Mouse (Mus musculus) T-helper 2 cell (primary cell): ENCODE results near the gene Rfx4.

Experiments used
- in situ Hi-C: fragments of 300-600 bp; cut with MboI, MseI; formaldehyde crosslinking; loops from one replicate; pipeline ENCODE4 v1.15.1; 2025; ENCODE audit warnings: high pct_unique_total_duplicates

Gene Rfx4

GRCm38 (mm10) chr10:84758483-84759431 lies 2.9 kb downstream of the Rfx4 start:
- in situ Hi-C loops = no loop called here

DNA sequence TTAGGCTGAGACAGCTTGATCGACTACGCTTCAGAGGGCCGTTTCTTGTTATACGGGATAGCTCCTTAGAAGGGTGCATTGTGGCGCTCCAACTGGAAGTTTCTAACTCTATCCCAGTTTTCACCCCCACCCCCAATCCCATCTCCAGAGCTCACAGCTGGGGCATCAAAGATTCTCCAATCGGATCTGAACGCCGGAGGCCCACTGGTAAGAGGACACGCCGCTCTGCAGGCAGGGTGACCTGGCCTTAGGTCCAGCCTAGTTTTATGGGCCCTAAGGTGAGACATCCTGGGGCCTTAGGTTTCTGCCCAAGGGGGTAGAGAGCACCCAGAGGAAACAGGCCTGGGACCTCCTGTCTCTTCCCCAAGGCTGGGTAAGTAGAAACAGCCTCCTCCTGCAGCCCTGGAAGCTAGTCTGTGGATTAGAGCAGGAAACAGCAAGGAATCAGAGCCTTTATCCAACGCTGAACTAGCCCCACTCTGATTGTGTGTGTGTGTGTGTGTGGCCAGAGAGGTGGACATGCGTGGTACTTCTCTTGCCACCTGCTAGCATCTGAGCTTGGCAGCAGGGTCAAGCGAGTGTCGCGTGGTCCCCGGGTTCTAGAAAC lies 3.8 kb downstream of the Rfx4 start:
- in situ Hi-C loops = no loop called here

DNA sequence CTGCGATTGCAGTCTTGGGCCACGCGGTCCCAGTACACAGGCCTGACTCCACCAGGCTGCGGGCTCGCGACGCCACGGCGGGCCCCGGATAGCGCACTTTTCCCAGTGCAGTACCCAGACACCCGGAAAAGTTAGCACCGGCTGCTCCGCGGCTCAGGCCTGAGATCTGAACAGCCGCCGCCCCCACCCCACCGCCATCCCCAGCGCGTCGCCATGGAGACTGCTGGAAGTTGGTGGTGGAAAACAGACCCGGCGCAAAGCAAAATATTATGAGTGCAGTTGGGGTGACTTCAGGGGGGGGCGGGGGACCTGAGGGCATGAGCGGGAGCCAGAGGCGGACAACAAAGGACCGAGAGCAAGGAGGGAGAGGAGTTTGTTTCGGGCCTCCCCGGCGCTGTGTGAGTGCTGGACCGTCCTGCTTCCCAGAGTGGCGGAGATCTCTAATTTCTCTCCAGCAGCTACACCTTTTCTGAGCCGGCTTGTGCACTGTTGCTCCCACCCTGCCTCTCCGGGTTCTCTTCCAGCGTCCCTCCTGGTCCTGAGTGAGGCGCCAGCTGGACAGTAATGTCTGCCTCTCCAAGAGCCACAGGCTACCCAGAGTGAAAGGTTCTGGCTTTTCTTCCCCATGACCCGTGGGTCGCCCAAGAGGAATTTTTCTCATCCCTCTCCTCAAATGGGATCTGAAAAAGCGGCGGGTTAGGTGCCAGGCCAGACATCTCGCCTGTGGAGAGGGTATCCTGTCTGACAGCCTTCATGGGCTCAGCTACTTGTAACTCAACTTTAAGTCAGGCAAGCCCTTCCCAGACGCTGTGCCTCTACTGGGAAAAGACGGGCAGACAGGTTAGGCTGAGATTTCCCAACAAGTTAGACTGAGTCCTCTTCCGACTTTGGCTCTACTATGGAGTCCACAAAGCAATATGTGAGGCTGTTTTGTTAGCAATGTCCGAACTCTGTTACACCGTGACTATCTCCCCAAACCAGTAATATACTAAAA lies 4.6 kb downstream of the Rfx4 start:
- in situ Hi-C loops = no loop called here

- in situ Hi-C loops = no loop called here
Measured at GRCm38 (mm10) chr10:84768766-84769165, 12.9 kb downstream of the Rfx4 start.

DNA sequence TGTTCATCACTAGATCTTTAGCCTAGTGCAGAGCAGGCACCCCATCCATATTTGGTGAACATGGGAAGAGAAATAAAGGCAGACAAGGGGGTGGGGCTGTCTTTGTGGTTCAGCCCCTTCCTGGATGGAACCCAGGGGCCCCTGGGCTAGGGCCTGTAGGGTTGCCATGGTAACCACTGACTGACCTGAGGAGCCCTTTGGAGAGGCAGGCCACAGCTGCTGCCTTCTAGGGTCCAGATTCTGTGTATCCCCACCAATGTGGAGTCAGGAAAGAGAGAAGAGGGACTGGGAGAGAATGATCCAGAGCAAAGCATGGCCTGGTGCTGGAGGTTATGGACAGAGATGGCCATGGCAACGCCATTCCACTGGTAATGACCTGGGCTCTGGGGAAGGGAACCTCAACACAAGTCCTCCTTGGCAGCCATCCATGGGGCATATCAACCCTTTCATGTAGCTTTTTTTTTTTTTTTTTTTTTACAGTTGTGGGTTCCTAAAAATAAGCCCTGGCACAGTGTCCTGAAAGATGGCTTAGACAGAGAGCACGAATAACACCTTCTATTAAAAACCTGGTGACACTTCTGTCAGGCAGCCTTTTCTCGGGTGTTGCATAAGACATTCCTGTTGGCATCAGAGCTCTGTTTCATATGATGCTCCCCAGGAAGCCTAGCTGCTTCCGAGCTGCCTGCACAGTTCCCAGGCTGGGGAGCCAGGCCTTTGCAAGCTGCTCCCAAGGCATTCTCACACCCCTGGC lies 16.7 kb downstream of the Rfx4 start:
- in situ Hi-C loops = no loop called here

DNA sequence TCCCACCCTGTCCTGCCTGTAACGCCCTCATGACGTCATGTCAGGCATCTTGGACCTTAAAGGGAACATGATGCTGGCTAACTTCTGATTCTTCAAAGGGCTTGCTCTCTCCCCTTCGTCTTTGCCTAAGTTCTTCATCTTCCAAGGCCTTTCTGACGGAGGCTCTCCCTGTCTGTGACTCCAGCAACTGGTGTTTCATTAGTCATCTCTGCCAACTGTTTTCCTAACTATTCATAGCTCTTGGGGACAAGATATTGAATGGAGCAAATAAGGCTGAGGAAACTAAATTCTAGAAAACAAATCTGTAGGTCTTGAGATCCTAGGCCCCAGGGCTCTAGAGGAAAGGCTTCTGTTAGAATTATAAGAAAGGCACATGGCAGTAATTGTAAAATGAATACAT lies 18.0 kb downstream of the Rfx4 start:
- in situ Hi-C loops = no loop called here

DNA sequence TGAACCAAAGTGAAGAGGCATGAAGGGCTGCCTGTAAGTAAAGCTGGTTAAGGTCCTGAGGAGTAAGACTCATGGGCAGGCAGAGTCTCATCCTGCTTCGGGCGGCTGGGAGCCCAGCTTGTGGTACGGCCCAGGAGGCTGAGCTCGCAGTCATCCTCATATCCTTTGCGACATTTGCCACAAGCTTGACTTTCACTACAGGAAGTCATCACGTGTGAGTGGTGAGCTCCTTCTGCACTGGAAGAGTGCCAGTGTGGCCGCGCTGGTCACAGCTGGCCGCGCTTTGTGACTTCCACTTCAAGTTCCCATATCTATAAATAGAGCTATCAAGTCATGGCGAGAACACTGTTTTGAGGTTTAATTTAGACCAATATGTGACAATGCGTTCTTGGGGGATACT lies 18.7 kb downstream of the Rfx4 start:
- in situ Hi-C loops = no loop called here

DNA sequence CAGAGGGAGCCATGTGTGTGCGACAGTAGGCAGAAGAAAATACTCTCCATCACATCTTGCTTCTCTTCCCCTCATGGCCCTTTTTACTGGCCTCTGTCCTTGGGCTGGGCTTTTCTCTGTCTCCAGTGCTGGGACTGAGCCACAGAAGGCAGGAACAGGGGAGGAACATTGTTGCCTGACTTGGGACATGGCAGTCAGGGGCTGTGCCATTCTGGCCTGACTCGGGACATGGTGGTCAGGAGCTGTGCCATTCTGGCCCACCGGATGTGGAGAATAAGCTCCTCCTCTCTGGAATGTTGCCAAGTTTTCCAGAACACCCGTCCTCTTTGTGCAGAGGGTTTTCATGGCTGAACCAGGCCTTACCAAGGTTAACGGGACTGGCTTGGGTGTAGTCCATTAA lies 21.2 kb downstream of the Rfx4 start:
- in situ Hi-C loops = no loop called here

DNA sequence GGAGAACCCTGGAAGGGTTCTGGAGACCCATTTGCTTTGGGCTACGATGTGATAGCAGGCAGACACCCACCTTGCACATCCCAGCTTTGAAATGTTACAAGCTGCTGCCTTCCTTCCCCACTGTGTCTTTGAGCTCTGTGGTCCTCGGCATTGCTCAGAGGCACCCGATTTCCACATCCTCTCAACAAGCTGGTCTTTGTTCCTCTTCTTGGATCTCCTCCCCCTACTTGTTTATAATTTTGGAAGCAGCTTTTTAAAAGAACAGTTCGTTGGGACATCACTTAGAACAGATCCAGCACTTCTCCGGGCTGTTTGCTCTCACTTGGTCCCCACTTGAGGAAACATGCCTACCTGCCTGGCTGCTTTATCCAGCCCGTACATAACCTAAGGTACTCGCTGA lies 22.1 kb downstream of the Rfx4 start:
- in situ Hi-C loops = no loop called here

GRCm38 (mm10) chr10:84780828-84781227 lies 25.0 kb downstream of the Rfx4 start:
- in situ Hi-C loops = no loop called here

DNA sequence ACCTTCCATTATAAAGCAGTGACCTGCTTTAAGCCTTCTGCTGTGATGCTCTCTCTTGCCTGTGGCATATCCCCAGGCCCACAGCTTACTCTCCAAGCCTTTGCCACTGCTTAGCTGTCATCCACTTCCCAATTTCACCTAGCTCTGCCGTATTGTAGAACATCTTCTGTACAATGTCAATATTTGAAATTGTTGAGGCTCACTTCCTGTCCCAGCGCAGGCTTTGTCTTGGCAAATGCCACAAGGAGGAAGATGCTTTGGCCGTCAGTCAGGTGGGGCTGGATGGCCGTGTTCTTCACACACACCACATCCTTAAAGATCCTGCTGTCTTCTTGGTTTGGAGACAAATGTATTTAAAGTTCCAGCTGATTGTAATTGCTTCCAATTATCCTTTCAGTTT lies 29.5 kb downstream of the Rfx4 start:
- in situ Hi-C loops = no loop called here

- in situ Hi-C loops = no loop called here
Measured at GRCm38 (mm10) chr10:84790323-84790722, 34.5 kb downstream of the Rfx4 start.

GRCm38 (mm10) chr10:84791181-84791580 lies 35.3 kb downstream of the Rfx4 start:
- in situ Hi-C loops = no loop called here

DNA sequence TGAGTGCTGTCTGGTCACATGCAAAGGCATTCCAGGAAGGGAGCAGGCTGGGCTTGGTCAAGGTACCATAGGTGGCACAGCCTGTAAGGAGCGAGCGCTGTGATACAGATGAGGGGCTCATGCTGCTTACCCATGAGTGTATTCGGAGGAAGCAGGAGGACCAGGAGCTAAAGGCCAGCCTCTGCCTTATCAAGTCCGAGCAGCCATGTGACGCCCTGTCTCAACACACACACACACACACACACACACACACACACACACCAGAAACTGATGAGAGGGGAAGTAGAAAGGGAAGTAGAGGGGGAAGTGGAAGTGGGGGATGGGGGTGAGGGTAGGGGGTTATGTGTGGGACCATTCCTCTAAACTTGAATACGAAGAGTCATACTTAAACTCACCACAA lies 45.7 kb downstream of the Rfx4 start:
- in situ Hi-C loops = no loop called here

DNA sequence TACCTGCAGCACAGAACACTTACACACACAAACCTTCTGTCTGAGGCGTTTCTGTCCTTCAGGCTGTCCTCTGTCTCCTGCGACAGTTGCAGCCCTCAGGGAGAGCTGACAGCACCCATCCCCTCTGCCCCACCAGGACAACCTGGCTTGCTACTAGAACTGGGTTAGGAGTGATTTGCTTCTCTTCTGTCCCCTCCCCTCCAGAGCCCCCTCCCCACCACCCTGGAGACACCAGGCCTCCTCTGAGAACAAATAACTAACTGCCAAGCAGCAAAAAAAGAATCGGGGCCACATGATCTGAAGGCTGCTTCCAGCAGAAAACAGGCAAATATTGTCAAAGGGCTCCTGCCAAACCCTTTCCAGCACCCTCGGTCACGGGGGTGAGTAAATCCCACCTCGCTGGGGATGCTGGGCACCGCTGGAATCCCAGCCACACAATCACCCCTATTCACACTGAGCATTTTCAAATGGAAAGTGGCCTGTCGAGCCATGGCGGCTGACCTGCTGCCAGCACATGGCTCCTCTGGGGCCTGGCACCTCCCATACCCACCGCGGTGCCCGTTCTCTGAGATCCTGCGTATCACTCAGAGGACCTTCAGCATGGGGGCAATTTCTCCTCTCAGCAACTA lies 47.5 kb downstream of the Rfx4 start:
- in situ Hi-C loops = no loop called here

GRCm38 (mm10) chr10:84805576-84805975 lies 49.7 kb downstream of the Rfx4 start:
- in situ Hi-C loops = no loop called here

- in situ Hi-C loops = no loop called here
Measured at GRCm38 (mm10) chr10:84807206-84807605, 51.3 kb downstream of the Rfx4 start.

DNA sequence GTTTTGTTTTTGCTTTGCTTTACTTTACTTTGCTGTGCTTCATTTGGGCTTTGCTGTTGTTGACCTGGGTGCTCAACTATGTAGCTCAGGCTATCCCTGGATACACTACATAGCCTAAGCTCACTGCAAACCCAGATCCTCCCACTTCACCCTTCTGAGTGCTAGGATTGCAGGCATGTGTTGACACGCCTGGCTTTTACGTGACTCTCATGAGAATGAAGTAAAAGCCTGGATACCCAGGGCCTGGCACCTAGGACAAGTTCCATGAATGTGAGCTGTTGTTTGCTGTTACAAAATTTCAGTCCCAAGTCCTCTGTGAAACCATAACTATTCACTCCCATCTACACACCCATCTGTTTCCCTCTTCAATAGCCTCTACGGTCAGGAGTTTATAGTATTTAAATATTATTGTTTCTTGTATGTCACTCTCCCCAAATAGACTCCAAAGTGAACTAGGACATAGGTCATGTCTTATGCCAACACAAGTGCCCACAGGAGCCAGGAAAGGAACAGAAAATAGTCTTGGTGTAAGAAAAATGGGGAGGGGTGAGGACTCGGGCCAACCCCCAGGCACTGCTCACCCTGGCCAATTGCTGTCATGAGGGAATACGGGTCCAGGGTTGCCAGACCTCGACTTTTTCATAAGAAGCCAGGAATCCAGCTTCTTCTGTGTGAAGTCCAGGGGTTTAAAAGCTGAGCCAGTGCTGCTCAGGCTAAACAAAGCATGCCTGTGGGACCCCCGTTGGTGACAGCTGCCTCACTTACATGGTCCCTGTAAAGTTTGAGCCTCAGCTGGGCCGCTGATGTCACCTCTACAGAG lies 54.4 kb downstream of the Rfx4 start:
- in situ Hi-C loops = no loop called here

DNA sequence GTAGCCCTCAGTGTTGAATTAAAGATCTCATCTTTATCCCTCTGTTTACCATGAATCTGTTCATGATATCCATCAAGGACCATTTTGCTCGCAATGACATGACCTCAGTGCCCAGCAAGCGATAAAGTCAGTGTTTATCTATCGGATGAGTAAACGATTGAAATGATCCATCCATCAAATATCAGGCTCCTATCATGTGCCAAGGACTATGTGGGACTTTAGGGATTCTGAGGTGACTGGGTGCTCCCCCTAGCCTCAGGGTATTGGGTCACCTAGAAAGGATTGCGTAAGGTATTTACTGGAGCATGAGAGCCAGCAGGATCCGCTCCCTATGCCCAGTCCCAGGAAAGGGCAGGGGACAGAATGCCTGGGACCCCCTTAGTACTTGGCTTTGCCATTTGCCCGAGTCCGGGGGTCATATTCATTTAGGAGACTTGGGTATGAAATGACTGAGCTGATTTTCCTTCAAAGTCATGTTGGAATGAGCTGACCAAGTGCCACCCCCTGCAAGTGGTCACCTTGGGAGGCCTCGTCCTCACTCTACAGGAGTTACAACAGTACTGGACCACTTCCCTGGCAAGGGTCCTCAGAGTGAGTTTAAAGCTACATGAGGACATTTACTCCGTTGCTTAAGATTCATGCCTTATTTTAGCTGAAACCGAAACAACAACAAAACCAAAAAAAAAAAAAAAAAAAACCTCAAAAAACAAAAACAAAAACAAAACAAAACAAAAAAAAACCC lies 55.5 kb downstream of the Rfx4 start:
- in situ Hi-C loops = no loop called here
